ENCODE assay signal across 1 mouse cellular context in genomic region chr17:26200831-26201705, GRCm38 (mm10).
TF ChIP-seq lines count a peak whose summit lies in the region.

No protein-coding gene starts in this region.

TF ChIP-seq in MEL, 35 proteins besides CTCF, POLR2A, EP300 and RAD21:
- TF ChIP-seq MEF2A (IDR thresholded peaks at IDR 0.05; ENCODE audit: extremely low read depth, insufficient replicate concordance, low read depth, low read length, poor library complexity, severe bottlenecking) (no peak), MAX (IDR thresholded peaks at IDR 0.05; ENCODE audit: low read length) (peak; percentile 85), BHLHE40 (IDR thresholded peaks at IDR 0.05; ENCODE audit: borderline replicate concordance, low read depth, low read length) (no peak), USF1 (IDR thresholded peaks at IDR 0.05; ENCODE audit: low read depth, low read length) (0 out of 2 replicates have a peak, but pooled peaks have one; percentile 17), MYC (IDR thresholded peaks at IDR 0.05; ENCODE audit: low read depth, low read length) (peak; percentile 84), SMC3 (IDR thresholded peaks at IDR 0.05; ENCODE audit: low read depth, low read length) (no peak), POLR2AphosphoS5 (IDR thresholded peaks at IDR 0.05; ENCODE audit: borderline replicate concordance, low read depth, low read length) (no peak), CHD1 (IDR thresholded peaks at IDR 0.05; ENCODE audit: low read depth, low read length) (no peak), TBP (IDR thresholded peaks at IDR 0.05; ENCODE audit: low read depth, low read length) (no peak), ZC3H11A (IDR thresholded peaks at IDR 0.05; ENCODE audit: low read depth, low read length) (no peak), TCF12 (IDR thresholded peaks at IDR 0.05; ENCODE audit: low read depth, low read length) (peak; percentile 64), MXI1 (IDR thresholded peaks at IDR 0.05; ENCODE audit: low read depth, low read length) (peak; percentile 80), JUND (IDR thresholded peaks at IDR 0.05; ENCODE audit: low read depth, low read length) (no peak), HCFC1 (IDR thresholded peaks at IDR 0.05; ENCODE audit: low read depth, low read length) (no peak), MAZ (IDR thresholded peaks at IDR 0.05; ENCODE audit: low read depth, low read length) (peak; percentile 31; the same call in 1 of the 2 replicates), USF2 (IDR thresholded peaks at IDR 0.05; ENCODE audit: borderline replicate concordance in 1 of 2, insufficient read depth in 1 of 2, low read depth in 1 of 2, low read length in 2 of 2) (no peak), TAL1 (IDR thresholded peaks at IDR 0.05; ENCODE audit: low read length) (no peak), NELFE (IDR thresholded peaks at IDR 0.05; ENCODE audit: low read depth, low read length) (peak; percentile 37), ZMIZ1 (IDR thresholded peaks at IDR 0.05; ENCODE audit: low read depth, low read length) (0 out of 2 replicates have a peak, but pooled peaks have one; percentile 45), RCOR1 (IDR thresholded peaks at IDR 0.05; ENCODE audit: low read depth, low read length) (no peak)
